Mouse (Mus musculus): ENCODE data around the gene Ltbp3.

DNA sequence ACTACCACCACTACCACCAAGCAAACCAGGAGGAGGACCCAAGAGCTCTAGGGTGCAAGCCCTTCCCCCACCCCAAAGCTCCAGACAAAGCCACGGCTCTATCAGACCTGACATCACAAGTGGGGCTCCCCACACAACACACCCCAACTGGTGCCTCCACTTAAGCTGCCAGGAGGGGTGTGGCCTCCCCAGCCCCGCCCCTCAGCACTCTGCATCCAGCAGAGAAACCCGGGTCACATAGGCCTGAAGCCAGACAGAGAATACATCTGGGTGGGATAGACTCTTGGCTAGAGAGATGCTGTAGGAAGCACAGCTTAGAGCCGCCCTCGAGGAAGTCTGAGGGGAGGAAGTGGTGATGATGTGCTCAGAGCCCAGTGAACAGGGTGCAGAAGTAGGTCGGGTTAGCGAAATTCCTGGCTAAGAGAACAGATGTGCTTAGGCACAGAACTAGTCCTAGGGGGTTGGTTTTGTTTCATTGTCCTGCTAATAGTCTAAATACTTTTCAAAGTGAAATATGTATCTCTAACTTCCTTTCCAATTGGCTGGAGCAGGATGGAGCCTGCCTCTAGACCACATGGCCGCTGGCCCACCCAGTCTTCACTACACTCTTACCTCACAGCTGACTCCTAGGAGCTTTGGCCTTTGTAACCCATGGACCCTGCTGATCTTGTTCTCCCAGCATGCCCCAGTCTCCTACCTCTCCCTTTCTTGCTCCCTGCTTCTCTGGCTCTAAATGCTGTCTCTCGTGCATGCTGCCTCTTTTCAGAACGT lies 35.7 kb upstream of the Ltbp3 start:
- TF ChIP-seq CTCF (IDR thresholded peaks at IDR 0.05; ENCODE audit: low read depth): 0 out of 2 replicates have a peak, but pooled peaks have one; percentile 27
- no peak for TF ChIP-seq EP300 (optimal IDR thresholded peaks at IDR 0.05)
